Mouse (Mus musculus) embryo, embryonic 9.5 days (tissue): Measurements from ENCODE around the gene Minpp1.

ENCODE experiments used
- DNase-seq: peaks from one replicate; pipeline ENCODE4 v3.0.0-alpha.2; 2017; ENCODE audit errors: extremely low spot score

Minpp1 gene

GRCm38 (mm10) chr19:32527139-32527538 is 41.6 kb downstream of the Minpp1 start:
- no peak for DNase-seq

DNA sequence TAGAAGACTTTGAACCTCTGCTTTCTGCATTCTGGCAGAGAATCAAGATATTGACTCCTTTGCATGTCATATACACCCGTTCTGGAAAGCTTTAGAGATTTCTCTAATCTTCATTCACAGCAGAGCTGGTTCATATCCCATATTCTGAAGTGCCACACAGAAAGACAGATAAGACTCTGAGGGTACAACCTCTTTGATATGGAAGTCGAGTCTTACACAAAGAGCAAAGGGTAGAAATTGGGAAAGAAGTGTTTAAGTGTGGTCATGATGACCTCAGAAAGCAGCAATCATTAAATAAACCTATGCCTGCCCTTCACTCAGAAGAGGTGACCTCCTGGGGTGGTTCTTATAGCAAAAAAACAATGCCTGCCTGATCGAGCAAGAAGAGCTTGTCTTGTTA is 43.2 kb downstream of the Minpp1 start:
- no peak for DNase-seq

DNA sequence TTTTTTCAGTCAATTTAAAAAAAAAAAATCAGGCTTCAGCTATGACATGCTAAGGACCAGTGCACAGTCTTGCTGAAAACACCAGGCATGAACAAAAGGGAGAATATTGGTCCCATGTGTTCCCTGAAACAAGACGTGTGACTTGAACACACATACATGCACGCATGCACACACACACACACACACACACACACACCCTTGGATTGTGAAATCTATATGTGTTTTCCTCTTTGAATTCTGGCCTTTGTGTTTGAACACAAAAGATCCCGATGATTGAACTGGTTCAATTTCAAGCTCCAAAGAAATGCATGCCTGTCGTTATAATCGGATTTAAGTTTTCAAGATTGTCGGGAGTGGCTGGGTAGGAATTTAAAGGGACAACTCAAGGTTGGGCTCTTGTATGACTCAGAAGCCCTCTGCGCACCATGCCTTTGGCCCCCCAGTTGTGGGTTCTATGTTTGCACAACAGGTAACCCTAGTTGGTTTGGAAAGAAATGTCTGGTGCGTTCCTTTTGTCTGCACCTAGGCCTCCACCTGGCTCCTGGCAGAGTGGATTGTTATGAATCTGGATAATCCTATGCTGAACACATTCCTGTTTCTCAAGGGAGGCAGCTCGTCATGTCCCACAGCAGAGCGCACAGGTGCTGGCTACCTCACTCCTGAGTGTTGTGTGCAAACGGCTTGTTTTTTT is 43.8 kb downstream of the Minpp1 start:
- no peak for DNase-seq

DNA sequence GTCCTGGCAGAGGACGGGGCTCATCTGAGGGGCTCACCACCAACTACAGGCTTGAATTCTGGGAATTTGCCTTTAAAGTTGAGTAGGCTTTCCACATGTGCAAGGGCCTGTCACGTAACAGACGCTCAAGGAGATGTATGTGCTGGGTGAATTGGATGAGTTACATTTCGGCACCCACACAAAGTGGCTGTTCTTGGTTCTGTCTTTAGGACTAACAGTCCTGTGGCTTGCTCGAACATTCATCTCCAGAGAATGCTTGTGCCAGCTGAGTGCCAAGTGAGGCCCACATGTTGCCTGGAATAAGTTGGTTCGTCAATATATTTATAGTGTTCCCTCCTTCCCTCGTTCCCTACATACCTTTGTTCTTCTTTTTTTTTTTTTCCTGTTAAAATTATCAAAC is 44.7 kb downstream of the Minpp1 start:
- DNase-seq, result no peak

- no peak for DNase-seq
Observed at GRCm38 (mm10) chr19:32532331-32532730, 46.8 kb downstream of the Minpp1 start.

DNA sequence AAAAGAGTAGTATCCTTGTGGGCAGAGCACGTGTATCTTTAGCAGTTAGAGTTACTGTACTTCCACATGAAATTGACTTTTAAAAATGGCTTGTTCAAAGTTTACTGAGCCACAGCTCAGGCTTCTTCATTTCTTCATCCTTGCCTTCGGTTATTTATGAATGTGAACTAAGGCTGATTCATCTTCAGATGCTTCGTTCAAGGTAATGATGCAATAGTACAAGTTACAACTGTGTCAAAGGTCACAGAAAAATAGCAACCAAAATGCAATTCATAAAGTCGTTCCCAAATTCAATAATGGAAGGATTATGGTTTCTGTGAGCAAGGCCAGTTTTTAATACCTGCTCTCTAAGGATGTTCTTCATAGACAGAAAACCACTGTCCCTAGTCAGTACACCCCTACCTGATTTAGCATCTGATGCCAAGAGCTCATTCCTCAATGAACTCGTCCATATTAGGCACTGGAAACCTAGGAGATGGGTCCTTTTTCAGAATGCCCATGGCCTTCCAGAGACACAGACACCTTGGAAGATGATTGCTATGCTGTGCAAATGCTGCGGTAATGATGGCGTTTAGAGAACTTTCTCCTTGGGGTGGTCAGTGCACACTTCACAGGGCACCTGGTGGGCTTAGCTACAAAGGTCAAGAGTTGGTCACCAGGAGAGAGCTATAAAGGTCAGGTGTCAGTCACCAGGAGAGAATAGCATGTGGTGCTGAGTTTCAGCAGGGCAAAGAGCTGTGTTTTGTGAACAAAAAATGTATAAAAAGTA is 47.4 kb downstream of the Minpp1 start:
- DNase-seq, result no peak

DNA sequence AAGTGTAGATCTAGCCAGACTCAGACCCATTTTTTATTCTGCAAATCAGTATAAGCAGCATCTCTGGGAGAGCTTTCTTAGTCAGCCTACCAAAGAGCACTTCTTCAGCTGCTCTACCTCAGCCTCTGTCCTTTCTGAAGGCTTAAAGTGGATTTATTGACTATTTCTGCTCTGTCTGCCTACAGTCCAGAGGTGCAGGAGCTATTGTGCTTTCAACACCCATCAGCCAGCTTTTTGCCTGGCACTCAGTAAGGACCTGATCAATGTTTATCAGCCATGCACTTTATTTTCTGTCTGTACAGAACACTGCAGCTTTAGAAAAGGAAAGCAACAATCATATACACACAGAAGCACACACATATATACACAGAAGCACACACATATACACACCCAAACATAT is 49.3 kb downstream of the Minpp1 start:
- no peak for DNase-seq

DNA sequence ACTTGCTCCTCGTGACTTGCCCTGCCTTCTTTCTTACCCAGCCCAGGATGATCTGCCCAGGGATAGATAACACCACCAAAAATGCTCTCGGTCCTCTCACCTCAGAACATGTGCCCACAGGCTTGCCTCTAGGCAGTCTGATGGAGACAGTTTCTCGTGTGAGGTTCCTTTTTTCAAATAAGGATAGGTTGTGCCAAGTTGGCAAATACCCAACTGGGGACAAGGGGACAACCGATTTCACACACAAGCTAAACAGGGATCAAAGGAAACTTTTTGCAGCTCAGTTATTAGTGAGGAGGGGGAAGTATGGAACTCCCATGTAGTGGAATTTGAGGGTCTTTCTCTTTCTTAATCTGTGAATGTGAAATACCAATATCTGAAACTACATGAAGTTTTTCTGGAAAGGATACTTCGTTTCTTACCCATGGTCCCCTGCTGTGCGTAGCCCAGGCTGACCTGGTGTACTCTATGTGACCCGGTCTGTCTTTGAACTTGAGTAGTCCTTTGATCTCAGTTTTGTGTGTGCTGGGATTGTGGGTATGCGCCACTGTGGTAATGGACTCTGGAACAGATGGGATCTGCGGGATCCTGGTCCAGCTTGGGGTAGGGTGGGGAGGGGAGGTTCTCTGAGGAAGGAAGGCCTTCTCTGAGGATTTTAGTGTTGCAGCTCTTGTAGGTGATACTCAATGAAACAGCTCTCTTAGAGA is 57.4 kb downstream of the Minpp1 start:
- DNase-seq, result no peak

DNA sequence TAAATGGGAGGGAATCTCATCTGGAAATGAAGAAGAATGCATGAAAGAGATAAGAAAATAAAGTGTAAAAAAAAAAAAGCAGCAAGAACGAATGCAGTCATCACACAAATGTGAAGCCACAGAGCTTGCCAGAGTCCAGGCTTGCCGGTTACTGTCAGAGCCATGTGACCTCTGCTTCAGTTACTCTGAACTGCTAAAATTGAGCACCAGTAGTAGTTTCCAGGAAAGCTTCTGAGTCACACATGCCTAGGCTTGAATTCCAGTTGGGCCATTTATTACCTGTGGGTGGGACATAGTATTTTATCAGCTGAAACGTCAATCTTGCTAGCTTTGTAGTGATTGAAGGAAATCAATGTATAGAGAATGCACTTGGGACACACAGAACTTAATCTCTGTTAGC is 61.8 kb downstream of the Minpp1 start:
- no peak for DNase-seq

- DNase-seq, result no peak
Observed at GRCm38 (mm10) chr19:32548202-32548601, 62.6 kb downstream of the Minpp1 start.

DNA sequence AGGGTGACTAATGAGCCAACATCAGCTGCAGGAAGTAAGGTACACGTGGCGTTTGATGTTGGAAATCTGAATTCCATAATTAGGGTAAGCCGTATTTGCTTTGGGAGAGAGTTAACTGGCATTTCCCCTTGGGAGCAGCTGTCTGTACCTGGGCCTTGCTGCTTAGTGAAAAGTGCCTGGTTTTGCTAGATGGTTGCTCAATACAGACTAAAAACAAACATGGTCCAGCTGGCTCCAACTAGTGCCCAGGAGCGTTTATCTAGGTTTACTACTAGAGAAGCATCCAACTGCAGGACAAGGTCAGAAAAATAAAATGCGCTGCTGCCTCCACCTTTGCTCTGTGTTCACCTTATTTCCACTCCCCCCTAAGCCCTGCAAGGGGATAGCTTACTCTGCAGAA is 64.9 kb downstream of the Minpp1 start:
- DNase-seq, result no peak

- no peak for DNase-seq
Observed at GRCm38 (mm10) chr19:32551442-32551841, 65.9 kb downstream of the Minpp1 start.

GRCm38 (mm10) chr19:32552106-32552505 is 66.5 kb downstream of the Minpp1 start:
- DNase-seq, result no peak

GRCm38 (mm10) chr19:32553310-32553709 is 67.7 kb downstream of the Minpp1 start:
- no peak for DNase-seq

- no peak for DNase-seq
Observed at GRCm38 (mm10) chr19:32555257-32555656, 69.7 kb downstream of the Minpp1 start.
